In the genomic region with DNA sequence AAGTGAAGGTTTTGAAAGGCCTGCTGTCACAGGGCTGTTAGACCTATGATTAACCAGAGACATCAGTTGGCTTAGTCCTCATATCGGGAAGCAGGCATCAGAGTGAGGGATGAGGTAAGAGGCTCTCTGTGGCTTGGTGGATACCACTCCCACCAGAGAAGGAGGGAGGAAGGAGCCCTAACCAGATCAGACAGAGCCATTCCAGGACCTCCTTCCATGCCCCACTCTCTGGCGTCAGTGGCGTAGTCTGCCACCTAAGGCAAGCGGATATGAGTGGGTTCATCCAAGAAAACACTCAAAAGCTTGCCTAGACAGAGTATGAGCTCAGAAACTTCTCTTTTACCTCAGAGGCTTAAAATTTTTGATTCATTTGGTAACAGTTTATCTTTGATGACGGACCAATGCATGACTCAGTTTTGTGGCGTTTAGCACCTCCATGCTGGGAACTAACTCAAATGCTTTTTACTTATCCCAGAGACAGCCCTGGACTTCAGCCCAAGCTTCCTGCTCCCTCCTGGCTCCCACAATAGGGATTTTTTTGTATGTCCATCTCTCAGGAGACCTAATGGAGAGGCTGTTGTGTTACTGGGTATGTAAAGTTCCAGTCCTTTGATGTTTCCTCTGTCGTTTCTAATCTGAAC, we compare ENCODE assay signal across 19 mouse cellular contexts.
DNase-seq lines count a peak whose midpoint lies in the region; ATAC-seq and TF ChIP-seq lines count a peak whose summit lies in the region.
"Had no signal": no experiment of that assay in that cellular context is flagged by ENCODE, and none has a peak within 500 bp of the region (broad histone marks: within the 10 kb centered on the region; RNA-seq: fewer than 3 reads in every experiment).

No protein-coding gene starts in this region.

- TF ChIP-seq EP300 in heart, adult 2 months (IDR thresholded peaks at IDR 0.05; ENCODE audit: insufficient read depth, low read depth, low read length): no peak

- TF ChIP-seq POLR2A in heart, adult 2 months (IDR thresholded peaks at IDR 0.05; ENCODE audit: insufficient read depth, low read depth, low read length): no peak

- H3K36me3 ChIP-seq in heart, embryonic 13.5 days: no peaks in the 10 kb centered on the region
- no peaks in the 10 kb centered on the region for H3K36me3 ChIP-seq in heart, adult 2 months (ENCODE audit: control insufficient read depth, insufficient read depth, low read length)
- H3K36me3 ChIP-seq in C2C12 (ENCODE audit: control insufficient read depth, insufficient read depth): no peaks in the 10 kb centered on the region
- H3K36me3 ChIP-seq: embryonic facial prominence, embryonic 12.5 days; intestine, embryonic 15.5 days; limb, embryonic 10.5 days; midbrain, embryonic 13.5 days had no signal

- H3K4me2 ChIP-seq in heart, embryonic 13.5 days: no peak overlapping the region
- H3K4me2 ChIP-seq: embryonic facial prominence, embryonic 12.5 days; hindbrain, embryonic 14.5 days; intestine, embryonic 15.5 days; liver, embryonic 11.5 days; midbrain, embryonic 13.5 days had no signal

- H3K27ac ChIP-seq in heart, embryonic 13.5 days (replicated peaks): peak overlapping the region; percentile 32; the same call in 1 of the 2 replicates
- no peak overlapping the region for H3K27ac ChIP-seq in heart, adult 2 months
- H3K27ac ChIP-seq: embryonic facial prominence, embryonic 12.5 days; hindbrain, embryonic 14.5 days; intestine, embryonic 15.5 days; limb, embryonic 10.5 days; midbrain, embryonic 13.5 days had no signal

- 56% methylated on average over 7 of the region's 7 CpGs for WGBS in heart, embryonic 13.5 days
- WGBS in heart, adult 2 months: 67% methylated on average over 7 of the region's 7 CpGs

- H3ac ChIP-seq in C2C12 (ENCODE audit: control insufficient read depth, insufficient read length, low read depth): no peak overlapping the region

- peaks cover 8% of the 10 kb centered on the region; the same call in 1 of the 2 replicates for H3K4me1 ChIP-seq in heart, embryonic 13.5 days
- H3K4me1 ChIP-seq in heart, adult 2 months (ENCODE audit: control insufficient read depth, insufficient read depth, low read length): no peaks in the 10 kb centered on the region
- H3K4me1 ChIP-seq: embryonic facial prominence, embryonic 12.5 days; intestine, embryonic 15.5 days; limb, embryonic 10.5 days; midbrain, embryonic 13.5 days had no signal

- intact Hi-C loops in heart, adult 2 months (cut with DNase I): no loop called here

- ATAC-seq in heart, embryonic 13.5 days (ENCODE audit: extremely low read depth, insufficient number of reproducible peaks, low FRiP score, low TSS enrichment): no peak
- ATAC-seq: intestine, embryonic 15.5 days; midbrain, embryonic 13.5 days had no signal

- H3K27me3 ChIP-seq in heart, embryonic 13.5 days (replicated peaks): no peaks in the 10 kb centered on the region
- no peaks in the 10 kb centered on the region for H3K27me3 ChIP-seq in heart, adult 2 months (ENCODE audit: control insufficient read depth, insufficient read depth, low read length)
- H3K27me3 ChIP-seq in C2C12 (ENCODE audit: control insufficient read depth, insufficient read depth, insufficient read length): no peaks in the 10 kb centered on the region
- H3K27me3 ChIP-seq: embryonic facial prominence, embryonic 12.5 days; intestine, embryonic 15.5 days; midbrain, embryonic 13.5 days had no signal

- no peak overlapping the region for H3K9ac ChIP-seq in heart, embryonic 13.5 days
- no peak overlapping the region for H3K9ac ChIP-seq in heart, adult 2 months (ENCODE audit: low read depth, low read length)
- H3K9ac ChIP-seq: embryonic facial prominence, embryonic 12.5 days; hindbrain, embryonic 14.5 days; intestine, embryonic 15.5 days; midbrain, embryonic 13.5 days had no signal

- H3K4me3 ChIP-seq in heart, embryonic 13.5 days: no peak overlapping the region
- H3K4me3 ChIP-seq in heart, adult 2 months: no peak overlapping the region
- H3K4me3 ChIP-seq in C2C12 (ENCODE audit: insufficient read depth, poor library complexity, severe bottlenecking): no peak overlapping the region
- H3K4me3 ChIP-seq: embryonic facial prominence, embryonic 12.5 days; intestine, embryonic 15.5 days; limb, embryonic 10.5 days; midbrain, embryonic 13.5 days had no signal

- H3K79me2 ChIP-seq in heart, adult 2 months (replicated peaks; ENCODE audit: control insufficient read depth, insufficient read depth, low read length): no peaks in the 10 kb centered on the region
- no peaks in the 10 kb centered on the region for H3K79me2 ChIP-seq in C2C12 (ENCODE audit: control insufficient read depth, insufficient read depth)

- no peak for DNase-seq in heart, adult 2 months
- peak; percentile 85 for DNase-seq in fibroblast of lung, adult 2 months (ENCODE audit: low read depth)
- DNase-seq in lung, postnatal 25 days (ENCODE audit: low spot score): peak; percentile 16
- no peak for DNase-seq in left cerebral cortex, adult 11 months (ENCODE audit: low spot score)
- DNase-seq in right cerebral cortex, postnatal 14 days: no peak
- no peak for DNase-seq in right cerebral cortex, postnatal 25 days
- DNase-seq: adrenal gland, adult 8-10 months; cerebellum, adult 11-12 months; gastrocnemius, postnatal 10 days; retina, postnatal 1 day; thymus, postnatal 4 days had no signal

- no peak for TF ChIP-seq CTCF in heart, adult 2 months (IDR thresholded peaks at IDR 0.05)
- TF ChIP-seq CTCF in C2C12 (IDR thresholded peaks at IDR 0.05; ENCODE audit: control insufficient read depth, insufficient read depth, insufficient read length): no peak

- no peaks in the 10 kb centered on the region for H3K9me3 ChIP-seq in heart, embryonic 13.5 days
- H3K9me3 ChIP-seq: embryonic facial prominence, embryonic 12.5 days; intestine, embryonic 15.5 days; limb, embryonic 10.5 days; midbrain, embryonic 13.5 days had no signal

- no peaks in the 10 kb centered on the region for H3K79me3 ChIP-seq in C2C12 (ENCODE audit: low read depth)

TF ChIP-seq in C2C12, 6 proteins besides CTCF, POLR2A, EP300 and RAD21:
- no peak for TF ChIP-seq MAX (IDR thresholded peaks at IDR 0.05)
- no peak for TF ChIP-seq MYOG (IDR thresholded peaks at IDR 0.05; ENCODE audit: control insufficient read depth, extremely low read depth, insufficient read length)
- TF ChIP-seq FOSL1 (IDR thresholded peaks at IDR 0.05; ENCODE audit: insufficient read depth, low read length, poor library complexity, severe bottlenecking): peak; percentile 2
- no peak for TF ChIP-seq CEBPB (IDR thresholded peaks at IDR 0.05; ENCODE audit: low read depth)
TF ChIP-seq in C2C12: peak in this region for 1.

Comparison
In these comparisons a context has a peak if more than half of its experiments do, and no peak if none do; other contexts are left out.
1. DNase-seq: peak in fibroblast of lung, adult 2 months (single experiment) and lung, postnatal 25 days (single experiment); none in heart, adult 2 months (0 of 2), left cerebral cortex, adult 11 months (single experiment), right cerebral cortex, postnatal 14 days (single experiment) and right cerebral cortex, postnatal 25 days (single experiment).